Mouse (Mus musculus): ENCODE data around the gene Pde6b.

GRCm38 (mm10) chr5:108431196-108431595 lies 43.0 kb downstream of the Pde6b start:
- no peak for TF ChIP-seq POLR2A (IDR thresholded peaks at IDR 0.05; ENCODE audit: insufficient read depth, low read depth, low read length)
- TF ChIP-seq EP300 (IDR thresholded peaks at IDR 0.05; ENCODE audit: insufficient read depth, low read depth, low read length), result no peak
- no peak for TF ChIP-seq CTCF (IDR thresholded peaks at IDR 0.05)
